Mouse (Mus musculus) kidney, postnatal 0 days (tissue): ENCODE results near the gene Rnf180. TPM values are rescaled to one million over a fixed set of nuclear protein-coding genes. Genes with fewer than 3 reads are reported as not detected.

Source experiments
- ATAC-seq: fragments of 200-750 bp; cut with Nextera tagmentation; replicated peaks from 2 replicates; pipeline ENCODE4 v1.8.0; 2017; ENCODE audit warnings: low read depth, moderate number of reproducible peaks, moderate TSS enrichment, moderate library complexity; ENCODE audit not compliant: low FRiP score
- DNase-seq: peaks from one replicate; pipeline ENCODE4 v3.0.0-alpha.2; 2016; ENCODE audit warnings: low spot score
- H3K27ac ChIP-seq: fragments of 300-500 bp; sonication (generic); 2 replicates; pipeline ENCODE4 v1.5.1; 2014; ENCODE audit warnings: mild to moderate bottlenecking
- H3K27me3 ChIP-seq: fragments of 300-500 bp; sonication (generic); 2 replicates; pipeline ENCODE4 v1.6.1; 2014; ENCODE audit warnings: low read length, mixed read lengths; ENCODE audit not compliant: insufficient read depth
- H3K36me3 ChIP-seq: fragments of 300-500 bp; sonication (generic); 2 replicates; pipeline ENCODE4 v1.6.1; 2014; ENCODE audit warnings: low read length, mixed read lengths; ENCODE audit not compliant: insufficient read depth
- H3K4me1 ChIP-seq: fragments of 300-500 bp; sonication (generic); replicated peaks from 2 replicates; pipeline ENCODE4 v1.6.1; 2014; ENCODE audit warnings: antibody characterized with exemption, low read length, mixed read lengths; ENCODE audit not compliant: insufficient read depth
- H3K4me2 ChIP-seq: fragments of 300-500 bp; sonication (generic); 2 replicates; pipeline ENCODE4 v1.6.1; 2014; ENCODE audit warnings: mild to moderate bottlenecking, low read length, moderate library complexity, mixed read lengths
- H3K4me3 ChIP-seq: fragments of 300-500 bp; sonication (generic); replicated peaks from 2 replicates; pipeline ENCODE4 v1.5.1; 2014; ENCODE audit warnings: low read depth, low read length
- H3K9ac ChIP-seq: fragments of 300-500 bp; sonication (generic); 2 replicates; pipeline ENCODE4 v1.6.1; 2014; ENCODE audit warnings: low read depth, low read length
- H3K9me3 ChIP-seq: fragments of 300-500 bp; sonication (generic); replicated peaks from 2 replicates; pipeline ENCODE4 v1.6.1; 2016; ENCODE audit warnings: low read length, inconsistent platforms, mixed read lengths
- CTCF ChIP-seq: IDR thresholded peaks from 2 replicates; pipeline ENCODE4 v1.5.1; 2016; ENCODE audit warnings: antibody characterized with exemption, low read depth, mild to moderate bottlenecking, moderate library complexity
- WGBS: fragments of 180-500 bp; shearing (Covaris S2); extraction: QIAGEN DNeasy Blood & Tissue Kit; methylation state at CpG from one replicate; pipeline ENCODE4 v1.1.7; 2014; 5-methylcytosine and 5-hydroxymethylcytosine counted together
- polyA plus RNA-seq: library from polyadenylated mRNA; unstranded; fragments of >200 nt; fragmentation: Nextera tagmentation; extraction: Ambion mirVana; gene quantifications from 2 replicates; pipeline ENCODE4 v1.2.1, GENCODE M21; 2015

Rnf180 gene
- polyA plus RNA-seq, 1 experiment from 2014 or later: 7.3 TPM

GRCm38 (mm10) chr13:105081862-105082261 lies 212.8 kb downstream of the Rnf180 start, which contains the start of gene 4933425L06Rik:
Gene 4933425L06Rik (plus strand): TSS chr13:105082122.
- Histone ChIP-seq H3K4me1 (no peaks in the 10 kb centered on the region), H3K36me3 (no peaks in the 10 kb centered on the region), H3K27ac (no peak within 1 kb of the TSS), H3K9ac (no peak within 1 kb of the TSS), H3K4me2 (no peak within 1 kb of the TSS), H3K4me3 (no peak within 1 kb of the TSS), H3K27me3 (no peaks in the 10 kb centered on the region), H3K9me3 (no peaks in the 10 kb centered on the region)
- no peak for ATAC-seq
- DNase-seq: no peak
- WGBS: 89% methylated on average over 10 of the region's 10 CpGs
- no peak for TF ChIP-seq CTCF

Other genes with a start within 250 kb of the Rnf180 start
- 1.4 TPM in 2 replicates for gene Rgs7bp, start 239.9 kb downstream of the Rnf180 start, polyA plus RNA-seq
- not detected in 2 replicates for gene 4933425L06Rik, start 212.7 kb downstream of the Rnf180 start, polyA plus RNA-seq
- gene Htr1a, start 148.8 kb upstream of the Rnf180 start, polyA plus RNA-seq: not detected in 2 replicates